Mouse (Mus musculus): Measurements from ENCODE around the gene Ubc.

- TF ChIP-seq CTCF (conservative IDR thresholded peaks at IDR 0.05; ENCODE audit: insufficient read depth, insufficient read length, low read depth, low read length) (no peak), POLR2A (IDR thresholded peaks at IDR 0.05; ENCODE audit: low read depth, low read length) (no peak)
Observed at GRCm38 (mm10) chr5:125384512-125385214, 5.3 kb downstream of the Ubc start.

Measured in kidney, adult 2 months (tissue).